Mouse (Mus musculus) frontal cortex, postnatal 10 days (tissue): Measurements from ENCODE around the gene Kcnj16.
A peak's percentile ranks its signal among the peaks of the same experiment; 100 is the strongest.

ENCODE experiments used
- DNase-seq, 2 experiments: peaks; one replicate each; pipeline ENCODE4 v3.0.0; 2022; ENCODE audit warnings: low spot score in 2 of 2, mixed read lengths in 1 of 2

Gene Kcnj16

DNA sequence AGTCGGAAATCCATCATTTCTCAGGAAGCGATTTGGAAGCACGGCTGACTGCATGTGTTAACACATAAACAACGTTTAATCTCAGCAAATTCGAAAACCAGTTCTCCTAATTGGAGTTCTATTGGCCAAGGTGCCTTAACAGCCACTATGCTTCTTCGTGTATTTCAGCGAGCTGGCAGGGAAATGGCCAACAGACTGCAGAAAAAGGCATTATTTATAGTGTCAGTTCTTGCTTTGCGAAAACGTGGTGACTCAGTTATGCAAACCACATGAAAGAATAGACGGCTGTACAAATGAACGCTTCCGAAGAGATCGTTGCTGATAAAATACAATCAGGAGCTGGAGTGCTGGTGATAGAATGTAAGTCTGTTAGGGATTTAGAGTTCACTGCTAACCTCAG lies 88.2 kb downstream of the Kcnj16 start:
- no peak for DNase-seq

- no peak for DNase-seq
These were observed 89.6 kb downstream of the Kcnj16 start for GRCm38 (mm10) chr11:111057435-111057834.

- no peak for DNase-seq
These were observed 91.6 kb downstream of the Kcnj16 start for GRCm38 (mm10) chr11:111059440-111059839.

DNA sequence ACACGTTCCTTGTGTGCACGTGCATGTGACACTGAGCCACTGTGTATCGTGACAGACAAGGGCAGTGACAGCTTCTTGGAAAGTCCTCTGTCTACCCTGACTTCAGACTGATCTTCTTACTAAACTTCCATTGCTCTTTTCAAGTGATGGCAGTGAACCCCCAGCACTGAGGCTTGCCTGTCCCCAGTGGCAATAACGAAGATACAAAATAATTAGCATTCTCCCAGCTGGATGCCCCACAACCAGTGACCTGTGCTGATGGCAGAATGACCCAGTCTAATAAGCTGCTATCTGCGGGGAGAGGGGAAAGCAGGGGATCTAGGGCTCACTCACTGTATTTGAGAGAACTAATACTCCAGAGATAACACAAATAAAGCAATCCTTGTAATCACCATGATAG lies 92.4 kb downstream of the Kcnj16 start:
- no peak for DNase-seq

- peak; percentile 30 to 48 for DNase-seq
These were observed 97.1 kb downstream of the Kcnj16 start for GRCm38 (mm10) chr11:111064751-111065527.

- peak; percentile 85 to 91 for DNase-seq
These were observed 97.9 kb downstream of the Kcnj16 start, which contains the start of gene Kcnj2 for GRCm38 (mm10) chr11:111065635-111066298. Gene Kcnj2 (plus strand): TSS chr11:111066164.

DNA sequence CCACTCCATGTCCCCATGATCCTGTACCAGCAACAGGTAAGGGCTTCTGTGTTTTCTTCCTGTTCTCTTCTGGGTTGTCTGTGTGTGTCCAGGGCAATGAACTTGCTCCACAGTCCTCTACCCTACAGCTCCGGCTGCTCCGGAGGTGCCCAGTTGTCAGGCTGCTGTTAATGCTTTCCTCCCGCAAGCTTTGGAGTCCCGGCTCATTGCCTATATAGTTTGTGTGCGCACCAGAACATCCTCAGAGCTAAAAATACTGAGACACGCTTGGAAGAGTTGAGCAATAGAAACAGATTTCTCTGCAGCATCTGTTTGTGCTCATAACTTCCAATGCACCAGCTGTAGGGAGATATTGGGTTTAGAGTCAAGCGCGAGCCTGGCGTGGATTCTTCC lies 98.5 kb downstream of the Kcnj16 start:
- peak in 1 of 2 experiments; percentile 16 for DNase-seq

DNA sequence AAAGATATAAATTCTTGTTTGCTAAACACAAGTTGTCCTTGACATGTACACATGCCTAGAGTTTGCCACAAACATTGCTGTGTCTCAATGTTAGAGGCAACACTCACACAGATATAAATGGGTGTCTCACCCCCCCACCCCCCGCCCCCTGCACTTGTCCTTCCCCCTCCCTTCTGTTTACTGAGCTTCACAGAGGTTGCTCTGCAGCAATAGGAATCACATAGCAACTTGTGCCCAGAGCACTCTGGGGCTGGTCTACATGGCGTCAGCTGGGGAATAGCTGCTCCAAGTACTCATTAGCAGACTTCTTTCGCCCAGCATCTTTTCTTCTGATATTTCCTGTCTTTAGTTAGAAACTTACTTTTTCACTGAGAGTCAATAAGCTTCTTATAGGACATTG lies 100.0 kb downstream of the Kcnj16 start:
- no peak for DNase-seq

GRCm38 (mm10) chr11:111070460-111070859 lies 102.6 kb downstream of the Kcnj16 start:
- DNase-seq = no peak

DNA sequence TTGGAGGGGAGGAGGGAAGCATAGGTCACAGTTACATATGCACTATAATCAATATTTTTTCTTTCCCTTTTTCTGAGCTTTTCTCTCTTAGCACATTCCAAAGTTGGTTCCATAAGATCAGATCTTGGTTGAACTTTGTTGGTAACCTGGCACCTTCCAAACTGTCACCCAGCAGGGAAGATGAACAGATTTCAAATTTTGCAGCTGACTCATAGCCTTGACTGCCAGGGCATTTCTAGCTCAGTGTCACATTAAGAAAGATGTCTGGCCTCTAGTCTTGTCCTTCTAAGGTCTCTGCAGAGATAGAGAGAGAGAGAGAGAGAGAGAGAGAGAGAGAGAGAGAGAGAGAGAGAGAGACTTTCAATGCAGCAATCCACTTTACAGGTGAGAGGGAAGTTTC lies 106.3 kb downstream of the Kcnj16 start:
- no peak for DNase-seq
